Mouse (Mus musculus) bone marrow, adult 2 months (tissue): ENCODE results near the gene Slc35g3.

Source experiments
- CTCF ChIP-seq: fragments of 200-500 bp; IDR thresholded peaks from 2 replicates; pipeline ENCODE4 v1.5.1; 2011; ENCODE audit warnings: low read length, control low read depth; ENCODE audit not compliant: control insufficient read depth, insufficient read depth
- POLR2A ChIP-seq: fragments of 200-500 bp; IDR thresholded peaks from 2 replicates; pipeline ENCODE4 v1.6.1; 2011; ENCODE audit warnings: low read depth, mild to moderate bottlenecking, control low read depth, low read length, borderline replicate concordance; ENCODE audit not compliant: control insufficient read depth

GRCm38 (mm10) chr11:69752686-69753085, 9.1 kb downstream of the Slc35g3 start:
- TF ChIP-seq CTCF (no peak), POLR2A (no peak)
